In genomic region chr10:127081996-127082620, GRCm38 (mm10) we compare ENCODE assay signal across 8 mouse cellular contexts. TPM values are rescaled to one million over a fixed set of nuclear protein-coding genes. Genes with fewer than 3 reads are reported as not detected.
DNase-seq lines count a peak whose midpoint lies in the region; ATAC-seq lines count a peak whose summit lies in the region.

No protein-coding gene starts in this region.

- H3K27me3 ChIP-seq in kidney, embryonic 14.5 days (ENCODE audit: control insufficient read depth, insufficient read depth, low read length): peaks cover 63% of the 10 kb centered on the region
- peaks cover 93% of the 10 kb centered on the region for H3K27me3 ChIP-seq in kidney, embryonic 15.5 days
- peaks cover 46% of the 10 kb centered on the region for H3K27me3 ChIP-seq in forebrain, embryonic 11.5 days (ENCODE audit: control insufficient read depth, insufficient read depth, low read length)
- H3K27me3 ChIP-seq in limb, embryonic 13.5 days: peaks cover 96% of the 10 kb centered on the region
- H3K27me3 ChIP-seq in neural tube, embryonic 15.5 days (replicated peaks): peaks cover 22% of the 10 kb centered on the region

- no peak overlapping the region for H3K27ac ChIP-seq in kidney, embryonic 14.5 days (ENCODE audit: low read depth, low read length)
- no peak overlapping the region for H3K27ac ChIP-seq in kidney, embryonic 15.5 days
- no peak overlapping the region for H3K27ac ChIP-seq in forebrain, embryonic 11.5 days (ENCODE audit: low read depth, low read length)
- H3K27ac ChIP-seq in limb, embryonic 13.5 days: no peak overlapping the region
- H3K27ac ChIP-seq in neural tube, embryonic 15.5 days (replicated peaks): no peak overlapping the region

- no peak for DNase-seq in forebrain, embryonic 11.5 days (ENCODE audit: low spot score)
- no peak for DNase-seq in cerebellum, postnatal 36 days
- DNase-seq in ovary, postnatal 36 days (ENCODE audit: low spot score): no peak

- H3K4me3 ChIP-seq in kidney, embryonic 14.5 days (ENCODE audit: low read length): peak overlapping the region; percentile 29
- no peak overlapping the region for H3K4me3 ChIP-seq in kidney, embryonic 15.5 days (replicated peaks)
- 0 out of 2 replicates have a peak overlapping the region, but pooled peaks have one; percentile 24 for H3K4me3 ChIP-seq in forebrain, embryonic 11.5 days (ENCODE audit: low read depth, low read length)
- H3K4me3 ChIP-seq in limb, embryonic 13.5 days: peak overlapping the region; percentile 33; the same call in 1 of the 2 replicates
- H3K4me3 ChIP-seq in neural tube, embryonic 15.5 days (replicated peaks): peak overlapping the region; percentile 81

- H3K36me3 ChIP-seq in kidney, embryonic 14.5 days (ENCODE audit: control insufficient read depth, insufficient read depth, low read length): no peaks in the 10 kb centered on the region
- no peaks in the 10 kb centered on the region for H3K36me3 ChIP-seq in kidney, embryonic 15.5 days
- no peaks in the 10 kb centered on the region for H3K36me3 ChIP-seq in forebrain, embryonic 11.5 days (ENCODE audit: control insufficient read depth, insufficient read depth, low read length)
- no peaks in the 10 kb centered on the region for H3K36me3 ChIP-seq in limb, embryonic 13.5 days
- H3K36me3 ChIP-seq in neural tube, embryonic 15.5 days: peaks cover 30% of the 10 kb centered on the region

- no peak for ATAC-seq in kidney, embryonic 14.5 days (ENCODE audit: low FRiP score, low TSS enrichment)
- no peak for ATAC-seq in kidney, embryonic 15.5 days (replicated peaks; ENCODE audit: low FRiP score)
- no peak for ATAC-seq in forebrain, embryonic 11.5 days (replicated peaks; ENCODE audit: low FRiP score)
- ATAC-seq in limb, embryonic 13.5 days (ENCODE audit: low FRiP score, low read depth): peak; percentile 46
- ATAC-seq in neural tube, embryonic 15.5 days (ENCODE audit: low FRiP score): no peak
- no peak for ATAC-seq in megakaryocyte-erythroid progenitor cell, adult 5-6 weeks (replicated peaks; ENCODE audit: low FRiP score, low TSS enrichment, poor library complexity, severe bottlenecking)

- no peak overlapping the region; the same call in 1 of the 2 replicates for H3K9ac ChIP-seq in kidney, embryonic 14.5 days (ENCODE audit: low read depth, low read length)
- no peak overlapping the region for H3K9ac ChIP-seq in kidney, embryonic 15.5 days
- no peak overlapping the region for H3K9ac ChIP-seq in forebrain, embryonic 11.5 days (ENCODE audit: low read length)
- H3K9ac ChIP-seq in limb, embryonic 13.5 days: no peak overlapping the region; the same call in 1 of the 2 replicates
- H3K9ac ChIP-seq in neural tube, embryonic 15.5 days (replicated peaks): peak overlapping the region; percentile 95; the same call in 1 of the 2 replicates

- peaks cover 28% of the 10 kb centered on the region for H3K4me1 ChIP-seq in kidney, embryonic 14.5 days (ENCODE audit: control insufficient read depth, insufficient read depth, low read length)
- peaks cover 50% of the 10 kb centered on the region for H3K4me1 ChIP-seq in kidney, embryonic 15.5 days
- peaks cover 27% of the 10 kb centered on the region; the same call in 1 of the 2 replicates for H3K4me1 ChIP-seq in forebrain, embryonic 11.5 days (replicated peaks; ENCODE audit: control insufficient read depth, insufficient read depth, low read length)
- H3K4me1 ChIP-seq in limb, embryonic 13.5 days: peaks cover 41% of the 10 kb centered on the region
- H3K4me1 ChIP-seq in neural tube, embryonic 15.5 days: peaks cover 47% of the 10 kb centered on the region

- no peak overlapping the region for H3K4me2 ChIP-seq in kidney, embryonic 14.5 days (replicated peaks; ENCODE audit: low read depth, low read length)
- no peak overlapping the region for H3K4me2 ChIP-seq in kidney, embryonic 15.5 days
- H3K4me2 ChIP-seq in forebrain, embryonic 11.5 days (ENCODE audit: low read depth, low read length, severe bottlenecking): no peak overlapping the region
- H3K4me2 ChIP-seq in limb, embryonic 13.5 days (replicated peaks): peak overlapping the region; percentile 98
- H3K4me2 ChIP-seq in neural tube, embryonic 15.5 days: peak overlapping the region; percentile 93

- 28% methylated on average over 8 of the region's 8 CpGs for WGBS in kidney, embryonic 14.5 days
- 35% methylated on average over 8 of the region's 8 CpGs for WGBS in kidney, embryonic 15.5 days
- WGBS in forebrain, embryonic 11.5 days: 37% methylated on average over 8 of the region's 8 CpGs
- 32% methylated on average over 8 of the region's 8 CpGs for WGBS in limb, embryonic 13.5 days
- WGBS in neural tube, embryonic 15.5 days: 31% methylated on average over 8 of the region's 8 CpGs

- H3K9me3 ChIP-seq in kidney, embryonic 14.5 days (ENCODE audit: control insufficient read depth, low read length): no peaks in the 10 kb centered on the region
- no peaks in the 10 kb centered on the region for H3K9me3 ChIP-seq in kidney, embryonic 15.5 days (replicated peaks)
- H3K9me3 ChIP-seq in forebrain, embryonic 11.5 days (ENCODE audit: control insufficient read depth, low read length): no peaks in the 10 kb centered on the region
- no peaks in the 10 kb centered on the region for H3K9me3 ChIP-seq in limb, embryonic 13.5 days
- no peaks in the 10 kb centered on the region for H3K9me3 ChIP-seq in neural tube, embryonic 15.5 days (replicated peaks)

RNA-seq across cellular contexts. Expression of gene Agap2, which starts 7.0 kb away (rescaled TPM):
- 0.07 and 0.61 TPM in 2 replicates for polyA plus RNA-seq in kidney, embryonic 14.5 days (2014; fragmentation: Nextera tagmentation; extraction: Ambion mirVana)
- 0.04 and 0.42 TPM in 2 replicates for polyA plus RNA-seq in kidney, embryonic 15.5 days (2015; fragmentation: Nextera tagmentation; extraction: Ambion mirVana)
- 0.47 and 0.64 TPM in 2 replicates for polyA plus RNA-seq in forebrain, embryonic 11.5 days (2014; fragmentation: Nextera tagmentation; extraction: Ambion mirVana)
- polyA plus RNA-seq in limb, embryonic 13.5 days (2015; fragmentation: Nextera tagmentation; extraction: Ambion mirVana): 0.29 and 0.43 TPM in 2 replicates
- polyA plus RNA-seq in neural tube, embryonic 15.5 days (2015; fragmentation: Nextera tagmentation; extraction: Ambion mirVana): 4.6 and 5.3 TPM in 2 replicates
- 19.7 and 45.9 TPM in 2 replicates for total RNA-seq in megakaryocyte-erythroid progenitor cell, adult 5-6 weeks (2014; fragmentation: Nextera tagmentation)
- 26.4 and 43.3 TPM in 2 replicates for total RNA-seq in megakaryocyte-erythroid progenitor cell, adult 5-6 weeks (2017)

RNA-seq across cellular contexts. Expression of gene Tspan31, which starts 12.0 kb away (rescaled TPM):
- 106 and 153 TPM in 2 replicates for polyA plus RNA-seq in kidney, embryonic 14.5 days (2014; fragmentation: Nextera tagmentation; extraction: Ambion mirVana)
- polyA plus RNA-seq in kidney, embryonic 15.5 days (2015; fragmentation: Nextera tagmentation; extraction: Ambion mirVana): 185 and 189 TPM in 2 replicates
- 144 and 159 TPM in 2 replicates for polyA plus RNA-seq in forebrain, embryonic 11.5 days (2014; fragmentation: Nextera tagmentation; extraction: Ambion mirVana)
- polyA plus RNA-seq in limb, embryonic 13.5 days (2015; fragmentation: Nextera tagmentation; extraction: Ambion mirVana): 174 and 188 TPM in 2 replicates
- 108 and 123 TPM in 2 replicates for polyA plus RNA-seq in neural tube, embryonic 15.5 days (2015; fragmentation: Nextera tagmentation; extraction: Ambion mirVana)
- 43.9 and 73.9 TPM in 2 replicates for total RNA-seq in megakaryocyte-erythroid progenitor cell, adult 5-6 weeks (2014; fragmentation: Nextera tagmentation)
- 28.9 and 55.3 TPM in 2 replicates for total RNA-seq in megakaryocyte-erythroid progenitor cell, adult 5-6 weeks (2017)

RNA-seq across cellular contexts. Expression of gene Cdk4, which starts 18.8 kb away (rescaled TPM):
- polyA plus RNA-seq in kidney, embryonic 14.5 days (2014; fragmentation: Nextera tagmentation; extraction: Ambion mirVana): 2,221 and 2,763 TPM in 2 replicates
- polyA plus RNA-seq in kidney, embryonic 15.5 days (2015; fragmentation: Nextera tagmentation; extraction: Ambion mirVana): 1,852 and 1,884 TPM in 2 replicates
- polyA plus RNA-seq in forebrain, embryonic 11.5 days (2014; fragmentation: Nextera tagmentation; extraction: Ambion mirVana): 2,945 and 3,022 TPM in 2 replicates
- polyA plus RNA-seq in limb, embryonic 13.5 days (2015; fragmentation: Nextera tagmentation; extraction: Ambion mirVana): 2,027 and 2,061 TPM in 2 replicates
- polyA plus RNA-seq in neural tube, embryonic 15.5 days (2015; fragmentation: Nextera tagmentation; extraction: Ambion mirVana): 551 and 796 TPM in 2 replicates
- total RNA-seq in megakaryocyte-erythroid progenitor cell, adult 5-6 weeks (2014; fragmentation: Nextera tagmentation): 656 and 761 TPM in 2 replicates
- 479 and 664 TPM in 2 replicates for total RNA-seq in megakaryocyte-erythroid progenitor cell, adult 5-6 weeks (2017)

RNA-seq across cellular contexts. Expression of gene March9, which starts 22.1 kb away (rescaled TPM):
- 1.5 and 2.6 TPM in 2 replicates for polyA plus RNA-seq in kidney, embryonic 14.5 days (2014; fragmentation: Nextera tagmentation; extraction: Ambion mirVana)
- 1.1 and 1.4 TPM in 2 replicates for polyA plus RNA-seq in kidney, embryonic 15.5 days (2015; fragmentation: Nextera tagmentation; extraction: Ambion mirVana)
- 2.7 and 3.7 TPM in 2 replicates for polyA plus RNA-seq in forebrain, embryonic 11.5 days (2014; fragmentation: Nextera tagmentation; extraction: Ambion mirVana)
- polyA plus RNA-seq in limb, embryonic 13.5 days (2015; fragmentation: Nextera tagmentation; extraction: Ambion mirVana): 1.5 and 1.8 TPM in 2 replicates
- polyA plus RNA-seq in neural tube, embryonic 15.5 days (2015; fragmentation: Nextera tagmentation; extraction: Ambion mirVana): 5.9 and 7.4 TPM in 2 replicates
- total RNA-seq in megakaryocyte-erythroid progenitor cell, adult 5-6 weeks (2014; fragmentation: Nextera tagmentation): not detected in 2 replicates
- not detected in 2 replicates for total RNA-seq in megakaryocyte-erythroid progenitor cell, adult 5-6 weeks (2017)

RNA-seq across cellular contexts. Expression of gene Cyp27b1, which starts 34.1 kb away (rescaled TPM):
- polyA plus RNA-seq in kidney, embryonic 14.5 days (2014; fragmentation: Nextera tagmentation; extraction: Ambion mirVana): 0.36 and 0.41 TPM in 2 replicates
- polyA plus RNA-seq in kidney, embryonic 15.5 days (2015; fragmentation: Nextera tagmentation; extraction: Ambion mirVana): 9.9 and 12.3 TPM in 2 replicates
- polyA plus RNA-seq in forebrain, embryonic 11.5 days (2014; fragmentation: Nextera tagmentation; extraction: Ambion mirVana): 0.23 TPM in 1 of 2 replicates, not detected in the other
- 0.10 and 0.15 TPM in 2 replicates for polyA plus RNA-seq in limb, embryonic 13.5 days (2015; fragmentation: Nextera tagmentation; extraction: Ambion mirVana)
- 0.11 and 0.14 TPM in 2 replicates for polyA plus RNA-seq in neural tube, embryonic 15.5 days (2015; fragmentation: Nextera tagmentation; extraction: Ambion mirVana)
- total RNA-seq in megakaryocyte-erythroid progenitor cell, adult 5-6 weeks (2014; fragmentation: Nextera tagmentation): not detected in 2 replicates
- not detected in 2 replicates for total RNA-seq in megakaryocyte-erythroid progenitor cell, adult 5-6 weeks (2017)

Comparison
In these comparisons a context has a peak if more than half of its experiments do, and no peak if none do; other contexts are left out.
1. H3K4me2 ChIP-seq: peak in limb, embryonic 13.5 days (single experiment) and neural tube, embryonic 15.5 days (single experiment); none in kidney, embryonic 14.5 days (single experiment), kidney, embryonic 15.5 days (single experiment) and forebrain, embryonic 11.5 days (single experiment).